8 mouse cellular contexts compared by ENCODE assay signal in the genomic region with DNA sequence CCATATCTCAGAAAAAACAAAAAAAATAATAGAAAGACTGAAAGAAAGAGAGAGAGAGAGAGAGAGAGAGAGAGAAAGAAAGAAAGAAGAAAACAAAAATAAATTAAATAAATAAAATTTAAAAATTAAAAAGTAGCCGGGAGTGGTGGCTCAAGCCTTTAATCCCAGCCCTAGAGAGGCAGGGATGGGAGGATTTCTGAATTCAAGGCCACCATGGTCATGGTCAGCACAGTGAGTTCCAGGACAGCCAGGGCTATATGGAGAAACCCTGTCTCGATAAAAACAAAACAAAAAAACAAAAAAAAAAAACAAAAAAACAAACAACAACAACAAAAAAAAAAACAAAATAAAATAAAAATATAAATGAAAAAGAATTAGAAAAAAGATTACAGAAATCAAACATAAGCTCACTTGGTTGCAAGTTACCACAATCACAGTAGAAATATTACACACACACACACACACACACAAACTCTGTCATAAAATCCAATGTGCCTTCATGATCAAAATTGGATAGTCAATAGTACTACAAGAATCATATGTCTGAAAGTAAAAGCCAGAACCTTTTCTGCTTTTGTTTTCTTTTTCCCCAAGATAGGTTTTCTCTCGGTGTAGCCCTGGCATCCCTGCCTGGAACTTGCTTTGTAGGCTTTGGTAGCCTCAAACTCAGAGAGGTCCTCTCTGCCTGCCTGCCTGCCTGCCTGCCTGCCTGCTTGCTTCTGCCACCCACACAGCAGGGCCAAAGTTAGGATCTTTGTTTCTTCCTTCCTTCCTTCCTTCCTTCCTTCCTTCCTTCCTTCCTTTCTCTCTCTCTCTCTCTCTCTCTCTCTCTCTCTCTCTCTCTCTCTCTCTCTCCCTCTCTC.
DNase-seq lines count a peak whose midpoint lies in the region; ATAC-seq lines count a peak whose summit lies in the region.
"Not testable (repeated sequence)": the region's sequence is repeated elsewhere in the genome, so short reads cannot be mapped to it uniquely, and the experiment has no call there.

No protein-coding gene starts in this region.

- H3K4me3 ChIP-seq in heart, embryonic 11.5 days (ENCODE audit: low read depth, low read length) = not testable (repeated sequence)

- H3K27me3 ChIP-seq in heart, embryonic 11.5 days (ENCODE audit: control insufficient read depth, insufficient read depth, low read length) = not testable (repeated sequence)

- intact Hi-C loops in left cerebral cortex, postnatal 14 days (cut with DNase I) = not testable (repeated sequence)

- H3K4me1 ChIP-seq in heart, embryonic 11.5 days (ENCODE audit: control insufficient read depth, insufficient read depth, low read length) = not testable (repeated sequence)

- H3K9me3 ChIP-seq in heart, embryonic 11.5 days (replicated peaks; ENCODE audit: control insufficient read depth, low read length) = not testable (repeated sequence)

- not testable (repeated sequence) for H3K9ac ChIP-seq in heart, embryonic 11.5 days (ENCODE audit: low read depth, low read length)

- H3K4me2 ChIP-seq in heart, embryonic 11.5 days = not testable (repeated sequence)

- H3K27ac ChIP-seq in heart, embryonic 11.5 days (ENCODE audit: low read depth, low read length) = not testable (repeated sequence)

- peak; percentile 98 for ATAC-seq in erythroid progenitor cell, adult 5-6 weeks (replicated peaks; ENCODE audit: low FRiP score, poor library complexity, severe bottlenecking)
- peak; percentile 94 for ATAC-seq in heart, embryonic 11.5 days (replicated peaks; ENCODE audit: insufficient number of reproducible peaks, low FRiP score, low TSS enrichment)

- not testable (repeated sequence) for H3K36me3 ChIP-seq in heart, embryonic 11.5 days (ENCODE audit: control insufficient read depth, insufficient read depth, low read length)

- peak; percentile 66 for DNase-seq in adrenal gland, postnatal 10 days
- peak; percentile 29 for DNase-seq in kidney, adult 18-20 months
- peak; percentile 2 to 34 for DNase-seq in left cerebral cortex, postnatal 14 days (ENCODE audit: low spot score in 2 of 2)
- peak; percentile 45 to 54 for DNase-seq in lung, postnatal 4 days
- DNase-seq in right cerebral cortex, postnatal 10 days (ENCODE audit: low spot score in 2 of 2) = peak; percentile 40 to 50
- DNase-seq in urinary bladder, postnatal 10 days (ENCODE audit: low spot score) = peak; percentile 80

- 41% methylated on average over 2 of the region's 3 CpGs for WGBS in heart, embryonic 11.5 days (ENCODE audit: insufficient replicate concordance)

Comparison
In these comparisons a context has a peak if more than half of its experiments do, and no peak if none do; other contexts are left out.
1. DNase-seq: peak in every context shown above with its lines; median percentile 80 in urinary bladder, postnatal 10 days; 66 in adrenal gland, postnatal 10 days; 50 in lung, postnatal 4 days; 45 in right cerebral cortex, postnatal 10 days; 29 in kidney, adult 18-20 months; 18 in left cerebral cortex, postnatal 14 days.